Mouse (Mus musculus) c-Kit-positive CD71-negative TER-119-negative erythroid progenitor cells, embryonic 14.5 days (primary cell): ENCODE measurements at regions not wholly inside any gene's neighbourhood (a gene's known extent, or its start where the extent isn't known, plus 50 kb on each side); places are given as distances from the start of the nearest gene placed in this dataset.

ENCODE experiments used
- DNase-seq: peaks from one replicate; pipeline ENCODE4 v3.0.0-alpha.2; 2013; ENCODE audit warnings: low read depth

- DNase-seq = peak; percentile 1
Observed at GRCm38 (mm10) chr5:73729646-73730045, 78.5 kb downstream of the Spata18 start.

GRCm38 (mm10) chr5:73731423-73731822, 80.2 kb downstream of the Spata18 start:
- DNase-seq = no peak

GRCm38 (mm10) chr5:73731991-73732565, 80.9 kb downstream of the Spata18 start:
- DNase-seq = no peak

- DNase-seq = no peak
Observed at GRCm38 (mm10) chr5:73740766-73741165, 89.6 kb downstream of the Spata18 start.

GRCm38 (mm10) chr5:73741441-73741840, 90.3 kb downstream of the Spata18 start:
- DNase-seq = no peak

- no peak for DNase-seq
Observed at GRCm38 (mm10) chr5:73743953-73744352, 92.8 kb downstream of the Spata18 start.

GRCm38 (mm10) chr5:73749791-73750190, 98.6 kb downstream of the Spata18 start:
- DNase-seq = no peak

GRCm38 (mm10) chr5:73752225-73752644, 101.1 kb downstream of the Spata18 start:
- DNase-seq = no peak

- no peak for DNase-seq
Observed at GRCm38 (mm10) chr5:73753827-73754226, 102.6 kb downstream of the Spata18 start.

GRCm38 (mm10) chr5:73758534-73758933, 107.4 kb downstream of the Spata18 start:
- no peak for DNase-seq

GRCm38 (mm10) chr5:73761236-73761635, 110.1 kb downstream of the Spata18 start:
- DNase-seq = no peak

GRCm38 (mm10) chr5:73761709-73762108, 110.5 kb downstream of the Spata18 start:
- no peak for DNase-seq

GRCm38 (mm10) chr5:73764226-73764625, 113.0 kb downstream of the Spata18 start:
- no peak for DNase-seq

- no peak for DNase-seq
Observed at GRCm38 (mm10) chr5:73765466-73765865, 114.3 kb downstream of the Spata18 start.

- DNase-seq = no peak
Observed at GRCm38 (mm10) chr5:73768253-73768652, 117.1 kb downstream of the Spata18 start.

- DNase-seq = no peak
Observed at GRCm38 (mm10) chr5:73775775-73776548, 124.8 kb downstream of the Spata18 start.

GRCm38 (mm10) chr5:73777282-73777921, 126.2 kb downstream of the Spata18 start:
- no peak for DNase-seq

- DNase-seq = no peak
Observed at GRCm38 (mm10) chr5:73781190-73781940, 130.2 kb downstream of the Spata18 start.

- DNase-seq = no peak
Observed at GRCm38 (mm10) chr5:73782214-73783091, 131.3 kb downstream of the Spata18 start.

GRCm38 (mm10) chr5:73787275-73787674, 136.1 kb downstream of the Spata18 start:
- no peak for DNase-seq

GRCm38 (mm10) chr5:73792216-73792615, 141.0 kb downstream of the Spata18 start:
- DNase-seq = no peak
